In genomic region chr12:110600225-110600991, GRCm38 (mm10) we compare ENCODE assay signal across 9 mouse cellular contexts. TPM values are rescaled to one million over a fixed set of nuclear protein-coding genes. Genes with fewer than 3 reads are reported as not detected.
DNase-seq lines count a peak whose midpoint lies in the region; ATAC-seq and TF ChIP-seq lines count a peak whose summit lies in the region.
"Had no signal": no experiment of that assay in that cellular context is flagged by ENCODE, and none has a peak within 500 bp of the region (broad histone marks: within the 10 kb centered on the region; RNA-seq: fewer than 3 reads in every experiment).

No protein-coding gene starts in this region.

- H3K36me3 ChIP-seq in heart, embryonic 11.5 days (ENCODE audit: control insufficient read depth, insufficient read depth, low read length): no peaks in the 10 kb centered on the region
- no peaks in the 10 kb centered on the region for H3K36me3 ChIP-seq in testis, adult 2 months (ENCODE audit: control insufficient read depth, insufficient read depth, low read length)
- no peaks in the 10 kb centered on the region for H3K36me3 ChIP-seq in limb, embryonic 14.5 days (ENCODE audit: control insufficient read depth, insufficient read depth, low read length)

- 54% methylated on average over 13 of the region's 13 CpGs for whole genome bisulfite sequencing in heart, embryonic 11.5 days (ENCODE audit: insufficient replicate concordance)
- 52% methylated on average over 13 of the region's 13 CpGs for WGBS in limb, embryonic 14.5 days

- peak overlapping the region; percentile 99 for H3K4me3 ChIP-seq in heart, embryonic 11.5 days (ENCODE audit: low read depth, low read length)
- H3K4me3 ChIP-seq in testis, adult 2 months (ENCODE audit: control insufficient read depth, low read depth, low read length): peak overlapping the region; percentile 98
- H3K4me3 ChIP-seq in limb, embryonic 14.5 days (replicated peaks; ENCODE audit: low read length): peak overlapping the region; percentile 90

- no peak for DNase-seq in heart, adult 18-20 months
- DNase-seq in testis, postnatal 14 days (ENCODE audit: low spot score): no peak
- DNase-seq in limb, embryonic 14.5 days (ENCODE audit: low spot score): no peak
- DNase-seq in urinary bladder, postnatal 10 days (ENCODE audit: low spot score): no peak
- no peak for DNase-seq in urinary bladder, postnatal 25 days (ENCODE audit: low spot score)

- no peaks in the 10 kb centered on the region for H3K9me3 ChIP-seq in heart, embryonic 11.5 days (replicated peaks; ENCODE audit: control insufficient read depth, low read length)
- H3K9me3 ChIP-seq in limb, embryonic 14.5 days (ENCODE audit: control insufficient read depth, low read length): no peaks in the 10 kb centered on the region

- no peak for TF ChIP-seq POLR2A in testis, adult 2 months (IDR thresholded peaks at IDR 0.05; ENCODE audit: control insufficient read depth, low read depth, low read length)
- no peak for TF ChIP-seq POLR2A in limb, embryonic 14.5 days (IDR thresholded peaks at IDR 0.05; ENCODE audit: borderline replicate concordance, extremely low read depth, insufficient read depth, insufficient read length)

- ATAC-seq in heart, embryonic 11.5 days (replicated peaks; ENCODE audit: insufficient number of reproducible peaks, low FRiP score, low TSS enrichment): no peak
- ATAC-seq in limb, embryonic 14.5 days (ENCODE audit: low FRiP score, low read depth): no peak
- ATAC-seq in monocyte, adult 5-6 weeks (replicated peaks; ENCODE audit: insufficient number of reproducible peaks, low FRiP score, low TSS enrichment, poor library complexity, severe bottlenecking): no peak

- H3K4me1 ChIP-seq in heart, embryonic 11.5 days (ENCODE audit: control insufficient read depth, insufficient read depth, low read length): peaks cover 17% of the 10 kb centered on the region
- peaks cover 4% of the 10 kb centered on the region for H3K4me1 ChIP-seq in testis, adult 2 months (ENCODE audit: control insufficient read depth, insufficient read depth, low read length)
- peaks cover 11% of the 10 kb centered on the region for H3K4me1 ChIP-seq in limb, embryonic 14.5 days (ENCODE audit: control insufficient read depth, insufficient read depth, low read length)

- peaks cover 9% of the 10 kb centered on the region for H3K27me3 ChIP-seq in heart, embryonic 11.5 days (ENCODE audit: control insufficient read depth, insufficient read depth, low read length)
- H3K27me3 ChIP-seq in testis, adult 2 months (ENCODE audit: control insufficient read depth, insufficient read depth, low read length): no peaks in the 10 kb centered on the region
- H3K27me3 ChIP-seq in limb, embryonic 14.5 days (ENCODE audit: control insufficient read depth, insufficient read depth, low read length): no peaks in the 10 kb centered on the region; the same call in 1 of the 2 replicates
- H3K27me3 ChIP-seq: Patski had no signal

- TF ChIP-seq CTCF in testis, adult 2 months (IDR thresholded peaks at IDR 0.05; ENCODE audit: control insufficient read depth, insufficient read depth, insufficient replicate concordance, low read depth, low read length): no peak

- no peak overlapping the region for H3K27ac ChIP-seq in heart, embryonic 11.5 days (ENCODE audit: low read depth, low read length)
- H3K27ac ChIP-seq in testis, adult 2 months (ENCODE audit: control insufficient read depth, insufficient read depth, low read depth, low read length): no peak overlapping the region
- H3K27ac ChIP-seq in limb, embryonic 14.5 days (replicated peaks; ENCODE audit: low read depth, low read length): no peak overlapping the region

- no peak overlapping the region for H3K9ac ChIP-seq in heart, embryonic 11.5 days (ENCODE audit: low read depth, low read length)
- H3K9ac ChIP-seq in limb, embryonic 14.5 days (ENCODE audit: low read depth, low read length, severe bottlenecking): peak overlapping the region; percentile 92; the same call in 1 of the 2 replicates

- peak overlapping the region; percentile 66 for H3K4me2 ChIP-seq in heart, embryonic 11.5 days
- H3K4me2 ChIP-seq in limb, embryonic 14.5 days (replicated peaks; ENCODE audit: low read depth, low read length, severe bottlenecking): peak overlapping the region; percentile 85

RNA-seq across cellular contexts. Expression of gene Dync1h1, which starts 0.8 kb away (rescaled TPM):
- polyA plus RNA-seq in heart, embryonic 11.5 days (2014; fragmentation: Nextera tagmentation; extraction: Ambion mirVana): 45.1 and 51.0 TPM in 2 replicates
- 100 to 1,000 TPM; 131 to 138 TPM for total RNA-seq in heart, adult 18-20 months (2021)
- polyA plus RNA-seq in testis, adult 2 months (2012; rRNA removed): 214 and 240 TPM in 2 replicates
- 182 and 183 TPM in 2 replicates for polyA plus RNA-seq in limb, embryonic 14.5 days (2012; rRNA removed)
- polyA plus RNA-seq in limb, embryonic 14.5 days (2014; fragmentation: Nextera tagmentation; extraction: Ambion mirVana): 69.2 and 71.9 TPM in 2 replicates
- total RNA-seq in monocyte, adult 5-6 weeks (2017): 122 to 194 TPM (median 132 TPM) in 3 replicates
